Mouse (Mus musculus) kidney, adult 8-10 months (tissue): ENCODE data around the gene Lancl3.
A peak's percentile ranks its signal among the peaks of the same experiment; 100 is the strongest.

Experiments
- DNase-seq, 2 experiments: peaks; one replicate each; pipeline ENCODE4 v3.0.0; 2022

Lancl3 gene

DNA sequence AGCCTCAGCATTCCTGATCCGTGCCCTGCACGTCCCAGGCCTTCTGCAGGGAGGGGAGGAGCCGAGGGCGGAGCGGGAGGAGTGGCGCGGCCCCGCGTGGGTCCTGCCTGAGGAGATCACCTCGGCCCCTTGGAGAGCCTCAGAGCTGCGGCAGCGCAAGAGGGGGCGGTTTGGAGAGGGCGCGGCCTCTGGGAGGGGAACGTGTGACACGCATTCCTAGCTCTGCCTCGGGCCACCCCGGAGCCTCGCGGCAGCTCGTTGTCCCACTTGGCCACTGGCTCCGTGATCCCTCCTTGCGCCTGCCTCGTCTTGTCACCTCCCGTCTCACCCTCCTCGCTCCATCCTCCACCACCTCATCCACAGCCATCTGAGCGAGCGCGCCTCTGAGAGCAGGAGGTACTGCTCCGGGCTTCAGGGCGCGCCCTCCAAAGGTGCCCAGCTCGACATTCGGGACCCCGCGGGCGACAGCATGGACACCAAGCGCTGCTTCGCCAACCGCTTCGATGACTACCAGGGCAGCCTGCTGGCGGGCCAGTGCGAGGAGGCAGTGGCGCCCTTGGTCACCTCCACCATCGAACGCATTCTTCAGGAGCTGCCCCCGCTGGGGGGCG lies at the start of gene Lancl3:
TSS of gene Lancl3 (plus strand) at position 142 of the 611 bp plus-strand sequence.
- DNase-seq = peak; percentile 38 to 45

DNA sequence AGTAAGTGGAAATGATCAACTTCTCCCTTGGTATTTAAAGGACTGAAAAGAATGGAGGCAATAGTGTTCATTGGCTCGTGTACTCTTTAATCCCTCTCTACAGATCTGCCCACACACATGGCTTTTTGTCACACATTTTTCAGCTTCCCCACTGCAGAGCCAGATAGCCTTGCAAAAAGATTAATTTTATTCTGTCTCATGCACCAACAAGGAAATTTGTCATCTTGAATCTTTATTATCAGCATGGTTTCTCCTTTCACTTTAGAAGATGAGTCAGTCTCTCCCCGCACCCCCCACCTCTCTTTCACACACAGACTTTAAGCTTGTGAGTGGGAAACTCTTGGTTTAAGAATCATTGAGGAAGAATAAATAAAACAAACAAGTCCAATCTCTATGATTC lies 20.7 kb upstream of the Lancl3 start:
- DNase-seq = no peak

DNA sequence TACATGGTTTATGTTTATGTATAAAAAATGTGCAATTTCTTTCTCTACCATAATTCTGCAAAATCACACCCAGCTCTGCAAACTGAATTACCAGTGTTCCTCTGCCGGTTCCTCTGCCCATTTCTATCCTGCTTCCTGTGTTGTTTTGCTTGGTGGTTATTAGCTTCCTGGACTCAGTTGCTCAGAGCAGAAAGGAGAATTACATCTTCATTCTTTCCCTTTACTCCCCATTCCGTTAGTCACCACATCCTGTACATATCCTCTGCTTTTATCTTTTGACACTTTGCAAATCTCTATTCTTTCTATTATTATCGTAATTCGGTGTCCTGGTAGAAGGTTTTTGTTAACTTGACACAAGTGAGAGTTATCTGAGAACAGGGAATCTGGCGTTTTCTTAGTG lies 18.1 kb upstream of the Lancl3 start:
- no peak for DNase-seq

DNA sequence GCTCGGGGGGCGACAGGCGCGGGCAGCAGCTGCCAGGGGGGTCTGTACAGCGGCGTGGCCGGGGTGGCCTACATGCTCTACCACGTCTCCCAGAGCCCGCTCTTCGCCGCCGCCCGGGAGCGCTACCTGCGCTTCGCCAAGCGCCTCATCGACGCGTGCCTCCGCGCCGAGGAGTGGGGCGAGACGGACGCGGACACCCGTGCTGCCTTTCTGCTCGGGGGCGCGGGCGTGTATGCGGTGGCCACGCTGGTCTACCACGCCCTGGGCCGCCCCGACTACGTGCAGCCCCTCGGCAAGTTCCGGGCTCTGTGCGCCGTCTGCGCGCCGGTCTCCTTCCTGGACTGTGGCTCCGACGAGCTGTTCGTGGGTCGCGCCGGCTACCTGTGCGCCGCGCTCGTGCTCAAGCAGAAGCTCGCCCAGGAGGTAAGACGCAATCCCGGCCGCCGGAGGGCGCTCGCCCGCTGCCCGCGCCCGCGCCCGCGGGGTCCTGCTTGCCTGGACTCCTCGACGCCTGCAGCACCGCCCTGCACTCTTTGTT lies 747 bp downstream of the Lancl3 start:
- DNase-seq = peak; percentile 22 to 35

DNA sequence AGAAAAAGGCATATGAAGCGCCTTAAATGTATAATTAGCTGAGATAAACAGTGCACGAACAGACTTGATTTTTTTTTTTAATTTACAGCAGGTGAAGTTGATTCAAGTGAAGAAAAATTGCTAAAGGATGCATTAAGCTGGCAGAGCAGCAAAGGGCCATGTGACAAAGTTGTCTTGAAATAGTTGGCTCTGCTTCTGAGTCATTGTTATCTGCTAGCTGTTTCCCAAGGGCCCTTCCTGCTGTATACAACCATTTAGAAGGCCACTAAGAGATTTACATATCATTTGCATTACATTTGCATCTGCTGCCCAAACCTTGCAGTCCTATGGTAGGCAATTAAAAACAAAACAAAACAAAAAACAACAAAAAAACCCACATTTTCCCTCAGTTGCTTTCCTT lies 2.3 kb downstream of the Lancl3 start:
- DNase-seq = no peak

DNA sequence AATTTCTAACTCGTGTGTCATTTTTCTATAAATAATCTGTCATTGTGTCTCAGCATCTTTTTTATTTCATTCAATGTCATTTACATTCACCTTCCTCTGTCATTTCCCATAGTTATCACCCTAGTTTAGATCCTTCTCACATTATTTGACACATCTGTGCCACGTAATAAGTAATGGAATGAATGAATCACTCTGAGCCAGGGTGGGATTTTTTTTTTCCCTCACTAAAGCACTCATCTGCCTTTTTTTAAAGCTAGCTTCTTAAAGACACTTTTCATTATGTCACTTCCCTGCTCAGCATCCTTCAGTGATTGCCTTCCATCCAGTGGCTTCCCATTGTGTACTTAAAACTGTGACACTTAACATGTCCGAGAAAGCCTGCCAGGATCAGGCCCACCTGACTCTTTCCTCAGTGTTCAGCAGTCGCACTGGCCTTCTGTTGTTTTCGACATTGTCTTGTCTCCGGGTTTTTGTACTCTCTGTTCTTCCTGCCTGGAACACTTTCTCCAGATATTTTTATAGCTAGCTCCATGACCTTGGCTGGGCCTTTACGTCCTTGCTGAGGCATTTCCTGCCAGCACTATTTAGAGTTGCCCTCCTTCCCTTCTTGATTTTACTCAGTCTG lies 3.2 kb downstream of the Lancl3 start:
- DNase-seq = peak; percentile 6 to 26

DNA sequence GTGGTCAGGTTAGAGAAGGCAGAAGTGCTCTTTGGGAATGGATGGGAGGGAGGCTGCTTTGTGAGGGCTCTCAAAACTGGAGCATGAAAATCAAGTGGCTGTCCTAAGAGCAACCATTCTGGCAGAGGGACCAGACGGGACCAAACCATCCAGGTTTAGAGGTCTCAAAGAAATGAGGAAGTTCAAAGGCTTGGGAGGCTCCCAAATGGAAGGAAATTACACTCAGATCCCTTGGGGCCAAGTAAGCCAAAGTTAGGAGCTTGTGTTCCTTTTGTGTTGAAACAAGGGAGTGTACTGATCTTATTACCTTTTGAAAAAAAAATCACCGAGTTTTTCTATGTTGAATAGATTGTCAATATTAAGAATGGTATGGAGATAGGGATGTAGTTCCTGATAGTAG lies 5.4 kb downstream of the Lancl3 start:
- DNase-seq = peak in 1 of 2 experiments; percentile 1

DNA sequence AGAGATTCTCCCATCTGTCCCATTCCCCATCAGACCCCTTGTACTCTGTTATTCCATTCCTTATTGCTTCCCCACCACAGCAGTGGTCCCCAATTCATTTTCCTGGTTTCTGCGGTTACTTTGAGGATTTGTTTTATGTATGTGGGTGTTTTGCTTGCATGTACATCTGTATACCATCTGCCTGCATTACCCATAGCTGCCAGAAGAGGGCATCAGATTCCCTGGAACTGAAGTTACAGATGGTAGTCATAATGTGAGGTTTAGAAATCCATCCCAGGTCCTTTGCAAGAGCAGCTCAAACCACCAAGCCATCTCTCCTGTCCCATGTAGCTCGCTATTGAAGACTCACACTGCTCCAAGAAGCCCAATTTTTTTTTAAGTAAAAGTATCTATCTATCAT lies 16.5 kb downstream of the Lancl3 start:
- peak in 1 of 2 experiments; percentile 21 for DNase-seq

DNA sequence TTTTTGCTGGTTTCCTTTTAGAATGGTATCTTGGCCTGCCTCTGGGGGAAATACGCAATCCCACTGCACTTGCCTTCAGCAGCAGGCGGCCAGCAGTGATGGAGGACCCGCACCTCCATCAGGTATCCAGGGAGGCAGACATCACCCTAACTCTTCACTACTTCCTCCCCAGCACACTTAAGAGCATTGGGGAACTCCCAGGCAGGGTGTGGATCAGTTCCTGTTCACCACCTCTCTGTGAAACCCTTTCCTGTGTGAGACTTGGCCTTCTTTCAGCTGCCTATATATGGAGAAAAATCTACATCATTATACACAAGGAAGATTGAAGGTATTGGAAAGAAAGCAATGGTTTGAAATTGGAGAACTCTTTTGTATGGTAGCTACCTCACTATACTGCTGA lies 19.9 kb downstream of the Lancl3 start:
- no peak for DNase-seq

DNA sequence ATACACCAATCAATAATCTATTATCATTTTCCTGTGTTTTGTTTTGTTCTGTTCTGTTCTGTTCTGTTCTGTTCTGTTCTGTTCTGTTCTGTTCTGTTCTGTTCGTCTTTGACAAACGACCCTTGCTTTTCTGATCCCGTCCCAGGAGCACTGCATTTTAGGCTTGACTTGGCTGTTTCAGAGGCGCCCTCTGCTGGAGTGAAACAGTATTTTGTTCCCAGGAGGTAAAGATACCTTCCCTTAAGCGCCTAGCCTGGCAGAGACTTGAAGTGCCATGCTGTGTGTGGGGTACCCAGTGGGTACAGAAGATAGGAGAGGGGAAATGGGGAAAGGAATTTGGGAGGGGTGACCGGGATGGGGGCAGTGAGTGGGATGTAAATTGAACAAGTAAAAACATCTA lies 21.5 kb downstream of the Lancl3 start:
- peak; percentile 28 to 66 for DNase-seq

DNA sequence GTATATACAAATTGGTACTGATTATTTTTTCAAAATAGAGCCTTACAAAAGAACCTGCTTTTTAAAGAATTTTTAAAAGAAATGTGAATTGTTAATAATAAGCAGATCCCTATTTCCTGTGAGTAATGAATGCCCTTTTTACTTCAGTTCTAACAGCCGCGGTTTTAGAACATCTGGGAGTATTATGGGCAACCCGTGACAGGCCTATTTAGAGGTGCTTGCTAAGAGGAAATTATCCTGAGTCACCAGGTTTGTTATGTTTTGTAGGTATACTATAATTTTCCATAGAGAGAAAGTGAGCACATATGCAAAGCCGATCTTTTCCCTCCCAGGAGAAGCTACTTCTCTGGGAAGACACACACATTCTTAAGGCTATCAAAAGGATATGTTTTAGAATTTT lies 22.0 kb downstream of the Lancl3 start:
- no peak for DNase-seq

DNA sequence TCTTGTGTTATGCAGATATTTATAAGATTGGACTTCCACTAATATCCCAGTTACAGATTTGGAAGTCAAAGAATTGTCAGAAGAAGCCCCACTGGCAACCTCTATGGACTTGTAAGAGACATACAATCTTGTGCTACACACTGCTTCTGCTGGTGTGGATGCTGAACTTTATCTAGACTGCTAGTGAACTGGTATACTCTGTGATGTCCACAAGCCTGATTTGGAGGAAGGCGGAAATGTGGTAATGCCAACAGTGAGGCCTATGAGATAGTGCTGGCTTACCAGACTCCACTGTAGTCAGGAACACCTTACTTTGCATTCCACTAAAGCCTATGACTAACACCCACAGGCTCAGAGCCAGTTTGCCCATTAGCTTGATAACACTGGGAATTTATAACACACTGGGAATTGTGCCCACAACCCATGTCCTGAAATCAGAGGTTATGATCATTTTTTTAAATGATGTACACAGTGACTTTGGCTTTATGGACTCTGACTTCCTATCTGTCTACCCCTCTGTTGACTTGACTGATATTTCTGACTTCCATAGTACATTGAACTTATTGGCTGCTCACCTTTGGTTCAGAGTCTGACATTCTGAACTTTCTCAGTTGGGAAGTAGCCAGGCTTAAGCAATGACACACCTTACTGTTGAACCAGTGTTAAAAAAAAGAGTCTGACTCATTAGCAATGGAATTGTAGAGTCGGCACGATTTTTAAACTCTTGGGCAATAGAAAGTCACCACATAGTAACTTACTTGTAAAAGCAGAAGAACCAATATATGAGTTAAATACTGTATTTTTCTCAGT lies 22.9 kb downstream of the Lancl3 start:
- peak; percentile 2 to 7 for DNase-seq

DNA sequence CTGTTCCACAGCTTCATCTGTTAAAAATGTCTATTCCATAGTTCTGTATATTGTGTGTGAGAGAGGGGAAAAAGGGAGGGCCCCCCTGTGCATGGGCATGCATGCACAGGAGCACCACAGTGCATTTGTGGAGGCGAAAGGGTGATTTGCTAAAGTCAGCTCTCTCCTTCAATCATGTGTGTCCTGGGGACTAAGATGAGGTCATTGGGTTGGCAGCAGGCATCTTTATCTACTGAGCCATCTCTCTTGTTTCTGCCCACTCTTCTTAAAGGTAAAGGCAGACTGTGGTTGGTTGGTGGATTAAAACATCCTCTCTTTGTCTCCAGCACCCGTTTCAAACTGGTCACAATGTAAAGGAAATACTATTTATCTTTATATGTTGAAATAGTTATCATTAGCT lies 27.4 kb downstream of the Lancl3 start:
- no peak for DNase-seq

DNA sequence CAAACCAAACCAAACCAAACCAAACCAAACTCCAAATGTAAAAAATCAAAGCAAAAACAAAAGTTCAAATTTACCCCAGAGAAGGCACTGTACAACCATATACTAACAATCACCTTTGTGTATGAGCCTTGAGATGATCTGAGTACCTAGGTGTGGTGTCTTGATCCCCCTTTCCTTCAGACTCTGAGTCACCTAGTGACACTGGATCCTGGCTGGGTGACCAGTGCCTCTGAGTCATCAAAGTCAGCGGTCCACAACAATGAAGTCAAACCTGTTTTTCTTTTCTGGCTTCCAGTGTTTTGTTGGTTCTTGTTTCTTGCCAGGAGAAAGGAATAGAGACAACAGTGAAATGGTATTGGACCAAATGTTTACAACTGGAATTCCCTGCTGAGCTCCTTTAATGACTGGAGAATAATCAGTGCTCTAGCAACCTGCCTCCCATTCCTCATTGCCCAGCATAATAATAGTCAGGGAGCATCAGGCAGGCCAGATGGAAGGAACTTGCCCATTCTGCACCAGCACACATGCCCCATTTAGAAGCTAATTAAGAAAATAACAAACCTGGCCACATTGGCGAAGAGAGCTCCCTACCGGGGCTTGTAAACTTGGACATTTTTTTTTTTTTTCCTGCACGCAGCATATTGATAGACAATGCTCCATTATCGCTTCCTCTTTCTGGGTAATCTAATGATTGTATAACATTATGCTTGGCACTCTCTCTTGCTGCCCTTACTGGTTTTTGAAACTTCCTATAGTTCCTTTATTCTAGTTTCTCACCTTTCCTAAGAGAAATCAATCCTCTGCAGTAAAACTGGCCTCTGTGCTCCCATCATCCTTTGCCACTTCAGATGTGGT lies 41.3 kb downstream of the Lancl3 start:
- no peak for DNase-seq

DNA sequence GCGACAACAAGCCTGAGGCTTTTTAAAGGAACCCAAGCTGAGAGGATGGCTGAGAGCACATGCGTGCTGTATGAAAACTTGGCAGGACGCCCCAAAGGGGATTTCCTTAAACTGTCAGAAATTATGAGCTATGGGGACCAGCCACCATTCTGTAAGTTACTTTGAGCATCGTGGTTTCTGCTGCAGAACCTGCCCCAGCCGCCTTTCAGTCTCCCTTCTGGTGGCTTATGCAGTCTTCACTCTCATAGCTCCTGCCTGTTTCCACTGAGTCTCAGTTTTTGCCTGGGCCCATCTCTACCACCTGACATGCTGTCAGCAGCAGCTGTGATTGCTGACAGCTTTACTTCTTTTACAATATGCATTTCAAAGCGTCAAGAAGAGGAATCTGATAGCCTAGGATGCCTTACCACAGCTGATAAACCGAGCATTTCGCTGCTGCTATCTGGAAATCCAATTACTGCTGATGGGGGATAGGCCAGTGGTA lies 43.7 kb downstream of the Lancl3 start:
- DNase-seq = peak in 1 of 2 experiments; percentile 9

DNA sequence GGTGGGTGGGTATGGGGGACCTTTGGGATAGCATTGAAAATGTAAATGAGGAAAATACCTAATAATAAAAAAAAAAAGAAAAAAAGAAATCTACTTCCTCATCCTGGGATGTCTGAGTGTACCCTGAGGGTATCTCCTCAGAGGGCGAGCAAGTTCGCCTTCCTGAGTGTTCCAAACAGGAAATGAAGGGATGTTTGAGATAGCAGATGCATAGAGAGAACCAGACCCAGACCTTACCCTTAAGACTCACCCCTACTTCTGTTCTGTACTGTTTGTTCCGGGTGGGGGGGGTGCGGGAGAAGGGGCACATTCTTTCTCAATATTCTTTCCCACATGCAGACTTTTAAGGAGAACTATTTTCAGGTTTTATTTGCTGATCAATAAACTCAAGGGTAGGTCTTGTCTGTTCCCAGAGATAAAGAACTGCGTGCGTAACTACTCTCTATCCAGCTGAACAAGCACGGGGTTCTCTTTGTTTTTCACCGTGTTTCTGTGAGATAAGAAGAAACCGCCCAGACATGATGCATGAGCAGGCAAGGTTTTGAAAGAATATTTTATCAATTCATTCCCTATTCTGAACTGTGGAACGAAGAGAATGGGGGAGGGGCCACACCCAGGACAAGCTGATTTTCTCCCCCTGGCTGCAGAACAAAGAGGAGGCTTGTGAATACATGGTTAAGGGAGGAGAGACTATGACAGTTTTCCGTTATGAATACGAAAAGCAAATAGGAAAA lies 45.1 kb downstream of the Lancl3 start:
- DNase-seq = no peak

DNA sequence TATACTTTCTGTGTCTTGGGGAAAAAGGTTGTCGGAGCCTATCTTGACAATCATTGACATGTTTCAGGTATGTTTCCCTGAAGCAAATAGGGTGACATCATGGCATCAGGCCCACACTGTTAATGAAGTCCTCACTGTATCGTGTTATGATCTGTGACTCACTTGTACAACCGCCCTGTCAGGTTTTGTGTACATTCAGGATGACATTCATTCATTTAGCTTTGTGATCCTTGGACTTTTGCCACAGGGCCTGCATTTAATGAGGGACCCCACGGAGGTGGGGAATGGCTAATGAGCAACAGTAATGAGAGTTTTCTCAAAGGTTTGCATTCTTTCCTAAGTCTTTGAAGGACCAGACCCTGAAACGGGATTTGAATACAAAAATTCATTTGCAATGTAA lies 49.2 kb downstream of the Lancl3 start:
- DNase-seq = no peak

DNA sequence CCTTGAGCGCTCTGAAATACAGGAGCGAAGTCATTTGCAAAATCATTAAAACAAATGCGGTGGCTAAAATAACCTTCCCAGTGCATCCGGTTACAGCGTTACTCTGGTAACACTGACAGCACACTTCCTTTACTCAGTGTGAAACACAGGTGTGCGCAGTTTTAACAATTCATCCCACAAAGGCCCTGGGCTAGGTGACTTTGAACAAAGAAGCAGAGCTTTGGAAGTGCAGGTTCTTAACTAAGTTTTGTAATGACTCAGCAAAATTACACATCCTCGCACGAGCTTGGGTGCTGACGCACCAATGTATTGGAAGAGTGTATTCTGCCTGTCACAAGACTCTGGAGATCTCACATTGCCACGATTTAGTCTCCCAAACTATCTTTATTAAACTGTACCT lies 54.3 kb downstream of the Lancl3 start:
- DNase-seq = no peak

DNA sequence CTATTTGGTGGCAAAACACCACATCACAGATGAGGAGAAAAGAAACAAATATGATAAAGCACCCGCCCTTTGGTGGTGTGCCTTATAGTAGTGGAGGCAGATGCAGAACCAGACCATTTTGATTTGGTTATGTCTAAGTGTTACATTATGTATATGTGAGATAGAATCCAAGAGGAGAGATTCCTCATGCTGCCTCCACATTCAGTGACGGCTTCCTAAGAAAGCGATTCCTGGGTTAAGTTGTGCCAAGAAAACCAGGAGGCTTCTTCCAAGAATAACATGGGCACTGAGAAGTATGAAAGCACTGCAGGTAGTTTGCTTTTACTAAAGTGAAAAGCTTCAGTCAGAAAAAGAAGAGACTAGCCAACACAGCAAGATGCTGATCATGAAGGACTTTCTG lies 55.2 kb downstream of the Lancl3 start:
- no peak for DNase-seq

DNA sequence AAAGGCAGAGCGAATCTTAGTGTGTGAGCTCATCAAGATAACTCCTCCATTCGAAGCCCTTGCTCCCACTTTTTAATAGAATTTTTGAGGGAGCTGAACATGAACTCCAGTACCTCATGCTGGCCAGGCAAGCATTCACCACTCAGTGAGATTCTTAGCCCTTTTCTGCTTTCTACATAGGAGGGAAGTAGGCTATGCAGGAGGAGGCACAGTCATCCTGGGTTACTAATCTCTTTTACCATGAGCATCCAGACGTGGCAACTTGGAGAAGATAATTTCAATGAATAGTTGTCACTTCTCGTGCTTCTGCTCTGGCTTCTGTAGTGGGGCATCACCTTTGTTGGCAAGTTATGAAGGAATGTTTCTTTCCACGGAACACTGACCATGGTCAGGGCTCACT lies 57.1 kb downstream of the Lancl3 start, which contains the start of gene Gm14862:
TSS of gene Gm14862 (minus strand) at position 134 of the 400 bp plus-strand sequence.
- no peak for DNase-seq

DNA sequence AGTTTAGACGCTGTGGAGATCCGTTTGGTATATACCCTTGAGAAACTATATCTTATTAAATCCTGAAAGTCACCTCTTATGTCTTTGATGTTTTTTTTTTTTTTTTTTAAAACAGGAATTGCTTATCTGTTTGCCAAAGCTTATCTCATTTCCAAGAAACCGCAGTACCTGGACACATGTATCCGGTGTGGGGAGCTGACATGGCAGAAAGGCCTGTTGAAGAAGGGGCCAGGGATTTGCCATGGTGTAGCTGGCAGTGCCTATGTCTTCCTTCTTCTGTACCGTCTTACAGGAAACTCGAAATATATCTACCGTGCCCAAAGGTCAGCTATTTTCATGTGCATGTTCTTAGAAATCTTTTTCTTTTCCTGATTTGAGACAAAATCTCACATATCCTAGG lies 58.1 kb downstream of the Lancl3 start:
- no peak for DNase-seq

DNA sequence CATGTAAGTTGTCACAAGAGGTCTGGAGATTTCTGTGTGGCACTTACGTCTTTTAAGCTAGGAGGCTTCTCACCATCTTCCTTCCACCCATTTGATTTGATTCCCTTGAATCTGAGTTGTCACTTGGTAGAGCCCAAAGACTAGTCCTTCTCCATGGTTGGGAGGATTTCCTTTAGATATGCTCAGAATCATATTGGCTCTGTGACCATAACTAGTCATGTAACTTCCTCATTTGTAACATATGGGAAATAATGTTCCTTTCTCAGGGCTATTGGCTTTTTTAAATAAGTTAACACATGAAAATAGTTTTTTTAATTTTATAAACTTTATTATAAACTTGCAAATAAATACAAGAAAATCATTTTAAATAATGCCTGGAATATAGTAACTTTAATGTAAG lies 59.6 kb downstream of the Lancl3 start:
- DNase-seq = no peak
